Mouse (Mus musculus) layer of hippocampus, adult 2 months (tissue): Measurements from ENCODE around the gene Patj. TPM values are rescaled to one million over a fixed set of nuclear protein-coding genes. Genes with fewer than 3 reads are reported as not detected.

ENCODE experiments used
- DNase-seq, 2 experiments: peaks; one replicate each; pipeline ENCODE4 v3.0.0; 2022; ENCODE audit warnings: low spot score in 2 of 2
- H3K27ac ChIP-seq: fragments of 200-600 bp; 2 replicates; pipeline ENCODE4 v1.8.1; 2022
- H3K4me3 ChIP-seq: fragments of 200-600 bp; 2 replicates; pipeline ENCODE4 v1.8.1; 2022; ENCODE audit warnings: mild to moderate bottlenecking
- CTCF ChIP-seq: fragments of 200-600 bp; conservative IDR thresholded peaks from 2 replicates; pipeline ENCODE4 v1.8.1; 2022; ENCODE audit warnings: antibody characterized with exemption, mild to moderate bottlenecking, moderate library complexity
- total RNA-seq, 2 experiments: library from RNA; stranded (reverse); gene quantifications; 2 replicates each; pipeline ENCODE4 v1.2.3; 2021

The Patj gene
- total RNA-seq, 2 experiments from 2014 or later, result 6.7 to 8.0 TPM

- H3K27ac ChIP-seq, result no peak overlapping the region
- no peak for DNase-seq
- TF ChIP-seq CTCF, result no peak
- H3K4me3 ChIP-seq, result no peak overlapping the region
These were observed 153.9 kb downstream of the Patj start for GRCm38 (mm10) chr4:98549491-98549890.

DNA sequence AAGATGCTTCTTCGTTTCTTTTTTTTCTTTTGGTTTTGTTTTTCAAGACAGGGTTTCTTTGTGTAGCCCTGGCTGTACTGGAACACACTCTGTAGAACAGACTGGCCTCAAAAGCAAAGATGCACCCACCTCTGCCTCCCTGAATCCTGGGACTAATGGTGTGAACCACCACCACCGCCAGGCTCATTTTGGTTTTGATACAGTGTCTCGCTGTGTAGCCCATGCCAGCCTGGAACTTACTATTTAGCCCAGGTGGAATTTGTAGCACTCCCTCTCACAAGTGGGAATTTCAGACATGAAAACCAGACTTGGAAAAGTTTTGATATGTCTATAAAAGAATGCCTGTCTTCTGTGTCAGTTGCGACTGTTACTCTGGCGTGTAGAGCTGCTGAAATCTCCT lies 154.5 kb downstream of the Patj start:
- H3K27ac ChIP-seq, result no peak overlapping the region
- no peak for TF ChIP-seq CTCF
- no peak for DNase-seq
- H3K4me3 ChIP-seq, result no peak overlapping the region

- TF ChIP-seq CTCF, result no peak
- DNase-seq, result no peak
- H3K27ac ChIP-seq, result no peak overlapping the region
- H3K4me3 ChIP-seq, result no peak overlapping the region
These were observed 160.1 kb downstream of the Patj start for GRCm38 (mm10) chr4:98555666-98556065.

- no peak for TF ChIP-seq CTCF
- no peak for DNase-seq
- Histone ChIP-seq H3K4me3 (no peak overlapping the region), H3K27ac (no peak overlapping the region)
These were observed 160.9 kb downstream of the Patj start for GRCm38 (mm10) chr4:98556449-98556848.

- no peak for DNase-seq
- no peak overlapping the region for H3K4me3 ChIP-seq
- TF ChIP-seq CTCF, result no peak
- H3K27ac ChIP-seq, result no peak overlapping the region
These were observed 161.6 kb downstream of the Patj start for GRCm38 (mm10) chr4:98557192-98557591.

DNA sequence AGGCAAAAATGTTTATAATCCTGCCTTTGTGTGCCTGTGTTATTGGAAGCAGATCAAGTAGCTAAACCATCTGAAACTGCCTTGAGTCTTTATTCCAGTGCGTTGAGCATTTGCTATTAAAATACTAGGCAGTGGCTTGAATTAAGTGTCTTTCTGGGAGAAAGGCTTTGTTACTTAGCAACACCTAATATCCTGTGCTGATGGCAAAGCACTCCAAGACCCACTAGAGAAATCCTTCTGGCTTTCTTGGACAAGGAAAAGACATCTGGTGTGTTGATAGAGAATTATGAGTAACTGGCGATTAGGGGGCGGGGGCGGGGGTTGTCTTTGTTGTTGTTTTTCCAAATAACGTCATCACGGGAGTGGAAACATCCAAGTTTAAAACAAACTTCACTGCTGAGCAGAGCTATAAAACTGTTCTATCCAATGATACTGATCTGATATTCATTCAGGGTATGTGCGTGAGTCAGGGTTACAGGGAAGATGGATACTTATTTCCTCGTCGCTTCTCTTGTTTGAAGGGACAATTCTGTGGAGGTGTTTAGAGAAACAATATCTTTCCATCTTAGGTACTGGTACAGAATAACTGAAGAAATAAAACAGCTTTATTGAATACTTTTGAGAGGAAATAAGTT lies 164.7 kb downstream of the Patj start:
- H3K4me3 ChIP-seq, result no peak overlapping the region
- no peak for DNase-seq
- no peak overlapping the region for H3K27ac ChIP-seq
- no peak for TF ChIP-seq CTCF

DNA sequence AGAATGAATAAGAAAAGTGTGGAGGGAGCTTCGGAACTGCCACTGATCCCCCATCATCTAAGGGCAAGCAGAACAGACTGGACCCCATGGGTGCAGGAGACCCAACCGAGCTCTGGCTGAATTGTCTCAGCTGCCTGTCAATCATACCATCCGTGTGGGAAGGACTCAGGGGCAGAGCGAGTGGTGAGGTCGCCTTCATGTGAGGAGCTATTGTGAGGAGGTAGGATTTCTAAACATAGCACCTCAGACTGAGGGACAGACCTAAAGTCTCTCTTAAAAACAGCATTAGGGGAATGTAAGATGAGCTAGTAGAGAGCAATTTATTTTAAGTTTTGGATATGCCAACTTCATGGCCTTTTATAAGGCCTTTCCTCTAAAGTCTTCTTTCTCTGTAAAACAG lies 167.5 kb downstream of the Patj start:
- no peak overlapping the region for H3K27ac ChIP-seq
- TF ChIP-seq CTCF, result no peak
- no peak overlapping the region for H3K4me3 ChIP-seq
- DNase-seq, result no peak

GRCm38 (mm10) chr4:98563506-98564195 lies 168.1 kb downstream of the Patj start:
- H3K27ac ChIP-seq, result no peak overlapping the region
- no peak for TF ChIP-seq CTCF
- no peak for DNase-seq

DNA sequence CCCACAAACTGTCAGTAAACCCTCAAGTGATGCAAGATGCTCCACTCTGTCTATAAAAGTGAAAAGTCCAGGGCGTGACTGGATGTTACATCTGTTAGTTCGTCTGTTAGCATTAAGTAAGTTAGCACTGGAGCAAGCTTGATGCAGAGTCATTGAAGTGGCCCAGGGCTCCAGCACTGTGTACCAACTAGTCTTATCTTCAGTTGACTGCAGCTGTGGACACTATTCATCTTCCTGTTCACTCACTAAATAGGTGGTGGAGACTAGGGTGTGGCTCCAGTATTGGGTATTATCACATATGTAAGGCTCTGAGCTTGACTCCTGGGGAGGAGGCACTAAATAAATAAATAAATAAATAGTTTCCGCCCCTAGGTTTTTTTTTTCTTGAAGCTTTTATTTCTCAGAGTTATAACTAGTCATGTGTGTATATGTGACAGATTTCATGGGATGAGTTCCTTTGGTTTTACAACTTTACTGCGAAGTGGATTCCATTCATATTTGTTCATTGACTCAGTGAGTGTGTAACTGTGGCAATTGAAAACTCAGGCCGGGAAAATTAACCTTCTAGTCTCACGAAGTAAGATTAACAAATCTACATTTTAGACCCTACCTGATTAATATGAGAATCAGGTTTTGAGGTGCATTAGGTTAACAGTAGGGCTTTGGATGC lies 168.7 kb downstream of the Patj start:
- Histone ChIP-seq H3K4me3 (no peak overlapping the region), H3K27ac (no peak overlapping the region)
- TF ChIP-seq CTCF, result no peak
- no peak for DNase-seq

More at GRCm38 (mm10) chr4:98563506-98564195, 168.1 kb downstream of the Patj start:
- H3K4me3 ChIP-seq, result no peak overlapping the region

- DNase-seq, result no peak
- TF ChIP-seq CTCF, result no peak
- Histone ChIP-seq H3K27ac (no peak overlapping the region), H3K4me3 (no peak overlapping the region)
These were observed 171.2 kb downstream of the Patj start for GRCm38 (mm10) chr4:98566741-98567140.

- no peak for TF ChIP-seq CTCF
- no peak overlapping the region for H3K4me3 ChIP-seq
- DNase-seq, result no peak
- H3K27ac ChIP-seq, result no peak overlapping the region
These were observed 171.9 kb downstream of the Patj start for GRCm38 (mm10) chr4:98567457-98567856.

- H3K4me3 ChIP-seq, result no peak overlapping the region
- no peak for TF ChIP-seq CTCF
- no peak for DNase-seq
- no peak overlapping the region for H3K27ac ChIP-seq
These were observed 174.3 kb downstream of the Patj start for GRCm38 (mm10) chr4:98569904-98570303.

DNA sequence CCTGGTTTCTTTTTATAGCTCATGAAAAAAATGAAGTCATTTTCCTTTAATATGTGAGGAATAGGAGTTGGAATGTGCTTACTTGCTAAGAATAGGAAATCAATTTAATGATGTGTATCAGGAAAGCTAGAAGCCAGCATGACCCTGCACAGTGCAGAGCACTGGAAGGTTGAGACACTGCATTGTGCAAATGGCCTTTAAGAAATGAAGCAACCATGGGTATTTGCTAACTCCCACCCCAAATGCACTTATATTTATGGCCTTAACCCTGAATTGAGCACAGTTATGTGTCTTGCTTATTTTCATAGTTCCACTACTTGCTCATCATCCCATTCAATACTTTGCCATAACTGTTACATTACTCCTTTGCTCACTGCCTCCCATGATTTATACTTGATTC lies 181.7 kb downstream of the Patj start:
- H3K27ac ChIP-seq, result no peak overlapping the region
- TF ChIP-seq CTCF, result no peak
- H3K4me3 ChIP-seq, result no peak overlapping the region
- no peak for DNase-seq
